Mouse (Mus musculus) heart, postnatal 0 days (tissue): ENCODE measurements at regions not wholly inside any gene's neighbourhood (a gene's known extent, or its start where the extent isn't known, plus 50 kb on each side); places are given as distances from the start of the nearest gene placed in this dataset.

ENCODE experiments used
- CTCF ChIP-seq: IDR thresholded peaks from 2 replicates; pipeline ENCODE4 v1.5.1; 2016; ENCODE audit warnings: antibody characterized with exemption, control low read depth, low read depth
- EP300 ChIP-seq: IDR thresholded peaks from 2 replicates; pipeline ENCODE4 v1.6.1; 2016; ENCODE audit warnings: antibody characterized with exemption, low read depth

DNA sequence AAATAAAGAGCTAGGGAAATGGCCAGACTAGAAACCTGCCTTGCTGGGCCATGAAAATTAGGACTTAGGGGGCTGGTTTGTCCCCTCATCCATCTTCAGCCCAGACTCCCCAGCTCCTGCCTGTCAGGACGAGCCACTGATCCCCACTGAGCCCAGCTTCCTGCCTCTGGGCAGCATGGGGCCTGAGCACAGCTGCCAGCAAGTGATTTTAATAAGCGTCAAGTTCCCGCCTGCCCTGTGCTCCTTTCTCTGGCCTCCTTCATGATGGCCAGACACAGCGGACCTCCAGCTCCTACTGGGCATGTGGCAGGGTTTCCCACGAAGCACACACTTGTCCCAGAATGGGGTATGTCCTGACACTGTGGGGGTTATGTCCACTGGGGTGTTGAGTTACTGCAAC, 139.1 kb upstream of the Irx3 start:
- no peak for TF ChIP-seq CTCF
- no peak for TF ChIP-seq EP300
